Mouse (Mus musculus) c-Kit-negative CD71-positive TER-119-positive erythroid progenitor cells, embryonic 14.5 days (primary cell): Measurements from ENCODE around the gene Akirin1.
A peak's percentile ranks its signal among the peaks of the same experiment; 100 is the strongest.

ENCODE experiments used
- DNase-seq: peaks from one replicate; pipeline ENCODE4 v3.0.0-alpha.2; 2013; ENCODE audit warnings: low read depth, low spot score

The Akirin1 gene

GRCm38 (mm10) chr4:123718434-123718780 is 31.7 kb downstream of the Akirin1 start:
- DNase-seq, result no peak

GRCm38 (mm10) chr4:123717574-123718433 is 32.3 kb downstream of the Akirin1 start, which contains the start of gene Ndufs5:
TSS of gene Ndufs5 (minus strand) at chr4:123718202.
- DNase-seq, result peak; percentile 94

- no peak for DNase-seq
Measured at GRCm38 (mm10) chr4:123712431-123712830, 37.7 kb downstream of the Akirin1 start.

- DNase-seq, result no peak
Measured at GRCm38 (mm10) chr4:123707340-123707739, 42.8 kb downstream of the Akirin1 start.

GRCm38 (mm10) chr4:123705340-123705739 is 44.8 kb downstream of the Akirin1 start:
- no peak for DNase-seq

- DNase-seq, result no peak
Measured at GRCm38 (mm10) chr4:123693384-123693783, 56.8 kb downstream of the Akirin1 start.

GRCm38 (mm10) chr4:123692071-123692470 is 58.1 kb downstream of the Akirin1 start:
- DNase-seq, result no peak

- DNase-seq, result no peak
Measured at GRCm38 (mm10) chr4:123690311-123690710, 59.8 kb downstream of the Akirin1 start.

GRCm38 (mm10) chr4:123687025-123687781 is 62.9 kb downstream of the Akirin1 start:
- no peak for DNase-seq

GRCm38 (mm10) chr4:123686368-123687024 is 63.6 kb downstream of the Akirin1 start:
- no peak for DNase-seq

- DNase-seq, result no peak
Measured at GRCm38 (mm10) chr4:123685506-123686242, 64.5 kb downstream of the Akirin1 start.

GRCm38 (mm10) chr4:123685046-123685445 is 65.1 kb downstream of the Akirin1 start:
- no peak for DNase-seq
